Mouse (Mus musculus) MEL (cell line): ENCODE measurements around the gene 3110082I17Rik. TPM values are rescaled to one million over a fixed set of nuclear protein-coding genes. Genes with fewer than 3 reads are reported as not detected.

Experiments used
- DNase-seq: peaks from one replicate; pipeline ENCODE4 v3.0.0; 2011; ENCODE audit warnings: low read depth, low spot score
- H3K27ac ChIP-seq: 2 replicates; pipeline ENCODE4 v1.5.1; 2012; ENCODE audit warnings: low read depth, mild to moderate bottlenecking, control low read depth, low read length, moderate library complexity; ENCODE audit not compliant: control insufficient read depth
- H3K27me3 ChIP-seq, 2 experiments: fragments of 150-350 bp in 1 of 2; sonication (generic) in 1 of 2; 2 replicates each; pipeline ENCODE4 v1.6.1; 2012; ENCODE audit warnings: low read length in 2 of 2, mild to moderate bottlenecking in 2 of 2, improper control_type of control experiment in 1 of 2, moderate library complexity in 1 of 2; ENCODE audit not compliant: insufficient read depth in 2 of 2, control insufficient read depth in 1 of 2
- H3K36me3 ChIP-seq, 2 experiments: 2 replicates each; pipeline ENCODE4 v1.6.1; 2012 to 2014; ENCODE audit warnings: low read length in 2 of 2, improper control_type of control experiment in 1 of 2, inconsistent platforms in 1 of 2, mild to moderate bottlenecking in 1 of 2; ENCODE audit not compliant: insufficient read depth in 2 of 2, control insufficient read depth in 1 of 2
- H3K4me1 ChIP-seq, 2 experiments: fragments of 150-350 bp in 1 of 2; sonication (generic) in 1 of 2; 2 replicates each; pipeline ENCODE4 v1.6.1; 2012; ENCODE audit warnings: low read length in 2 of 2, improper control_type of control experiment in 1 of 2, mild to moderate bottlenecking in 1 of 2; ENCODE audit not compliant: insufficient read depth in 2 of 2, control insufficient read depth in 1 of 2
- H3K4me3 ChIP-seq, 2 experiments: fragments of 150-350 bp in 1 of 2; sonication (generic) in 1 of 2; 2 replicates each; pipeline ENCODE4 v1.5.1; 2012; ENCODE audit warnings: low read depth in 2 of 2, low read length in 2 of 2, mild to moderate bottlenecking in 2 of 2, moderate library complexity in 2 of 2, control low read depth in 1 of 2, improper control_type of control experiment in 1 of 2; ENCODE audit not compliant: control insufficient read depth in 1 of 2, insufficient read depth in 1 of 2
- H3K79me2 ChIP-seq: 2 replicates; pipeline ENCODE4 v1.6.1; 2012; ENCODE audit warnings: mild to moderate bottlenecking, low read length, moderate library complexity; ENCODE audit not compliant: control insufficient read depth, poor library complexity, insufficient read depth
- H3K9ac ChIP-seq: 2 replicates; pipeline ENCODE4 v1.6.1; 2012; ENCODE audit warnings: low read depth, mild to moderate bottlenecking, control low read depth, low read length, moderate library complexity; ENCODE audit not compliant: control insufficient read depth, poor library complexity, severe bottlenecking
- H3K9me3 ChIP-seq: fragments of 150-350 bp; sonication (generic); replicated peaks from 2 replicates; pipeline ENCODE4 v1.6.1; 2012; ENCODE audit warnings: mild to moderate bottlenecking, low read length, improper control_type of control experiment, moderate library complexity; ENCODE audit not compliant: insufficient read depth
- BHLHE40 ChIP-seq: IDR thresholded peaks from 2 replicates; pipeline ENCODE4 v1.6.1; 2012; ENCODE audit warnings: low read depth, mild to moderate bottlenecking, inconsistent platforms, low read length, improper control_type of control experiment, borderline replicate concordance
- CTCF ChIP-seq, 3 experiments: IDR thresholded peaks in 2 of 3; conservative IDR thresholded peaks in 1 of 3; 2 replicates each; pipeline ENCODE4 v1.5.1; 2011 to 2012; ENCODE audit warnings: low read length in 3 of 3, low read depth in 2 of 3, mild to moderate bottlenecking in 2 of 3, improper control_type of control experiment in 1 of 3, inconsistent platforms in 1 of 3, mixed read lengths in 1 of 3, moderate library complexity in 1 of 3; ENCODE audit not compliant: control insufficient read depth in 1 of 3, insufficient read depth in 1 of 3, poor library complexity in 1 of 3, severe bottlenecking in 1 of 3
- E2F4 ChIP-seq: IDR thresholded peaks from 2 replicates; pipeline ENCODE4 v1.6.1; 2011; ENCODE audit warnings: low read depth, low read length, improper control_type of control experiment, borderline replicate concordance
- ETS1 ChIP-seq: IDR thresholded peaks from 2 replicates; pipeline ENCODE4 v1.6.1; 2012; ENCODE audit warnings: low read depth, mild to moderate bottlenecking, inconsistent platforms, low read length, improper control_type of control experiment, moderate library complexity
- HCFC1 ChIP-seq: IDR thresholded peaks from 2 replicates; pipeline ENCODE4 v1.6.1; 2012; ENCODE audit warnings: low read depth, mild to moderate bottlenecking, inconsistent platforms, low read length, improper control_type of control experiment, moderate library complexity
- MAZ ChIP-seq: IDR thresholded peaks from 2 replicates; pipeline ENCODE4 v1.6.1; 2012; ENCODE audit warnings: low read depth, mild to moderate bottlenecking, inconsistent platforms, low read length, improper control_type of control experiment
- MXI1 ChIP-seq: IDR thresholded peaks from 2 replicates; pipeline ENCODE4 v1.6.1; 2011; ENCODE audit warnings: mild to moderate bottlenecking, low read depth, low read length, improper control_type of control experiment
- NELFE ChIP-seq: IDR thresholded peaks from 2 replicates; pipeline ENCODE4 v1.6.1; 2011; ENCODE audit warnings: low read depth, low read length, improper control_type of control experiment
- RAD21 ChIP-seq: IDR thresholded peaks from 2 replicates; pipeline ENCODE4 v1.6.1; 2011; ENCODE audit warnings: mild to moderate bottlenecking, low read depth, low read length, improper control_type of control experiment
- SMC3 ChIP-seq: IDR thresholded peaks from 2 replicates; pipeline ENCODE4 v1.6.1; 2011; ENCODE audit warnings: low read depth, low read length, improper control_type of control experiment
- TAL1 ChIP-seq: IDR thresholded peaks from 2 replicates; pipeline ENCODE4 v1.6.1; 2012; ENCODE audit warnings: mild to moderate bottlenecking, inconsistent platforms, low read length, moderate library complexity, mixed read lengths
- TCF12 ChIP-seq: IDR thresholded peaks from 2 replicates; pipeline ENCODE4 v1.6.1; 2014; ENCODE audit warnings: low read depth, mild to moderate bottlenecking, inconsistent platforms, low read length, improper control_type of control experiment, moderate library complexity
- USF1 ChIP-seq: IDR thresholded peaks from 2 replicates; pipeline ENCODE4 v1.6.1; 2014; ENCODE audit warnings: low read depth, mild to moderate bottlenecking, inconsistent platforms, low read length, improper control_type of control experiment, moderate library complexity
- ZC3H11A ChIP-seq: IDR thresholded peaks from 2 replicates; pipeline ENCODE4 v1.6.1; 2012; ENCODE audit warnings: low read depth, mild to moderate bottlenecking, inconsistent platforms, low read length, improper control_type of control experiment
- ZKSCAN1 ChIP-seq: IDR thresholded peaks from 2 replicates; pipeline ENCODE4 v1.6.1; 2012; ENCODE audit warnings: low read depth, mild to moderate bottlenecking, inconsistent platforms, low read length, improper control_type of control experiment, moderate library complexity
- ZNF384 ChIP-seq: IDR thresholded peaks from 2 replicates; pipeline ENCODE4 v1.6.1; 2012; ENCODE audit warnings: low read depth, mild to moderate bottlenecking, inconsistent platforms, low read length, improper control_type of control experiment
- polyA plus RNA-seq, 2 experiments: library from polyadenylated mRNA; stranded (reverse) in 1 of 2; unstranded in 1 of 2; fragments of >175 nt in 1 of 2; fragments of >200 nt in 1 of 2; gene quantifications; 2 replicates each; pipeline versions ENCODE4 v1.2.1 to v1.2.4; 2012; ENCODE audit warnings: low replicate concordance in 2 of 2, low read depth in 1 of 2; ENCODE audit not compliant: insufficient read length in 2 of 2, insufficient read depth in 1 of 2, missing spikeins in 1 of 2
- total RNA-seq: library from RNA; depleted of rRNA; stranded (reverse); fragments of 300-350 nt; gene quantifications from 2 replicates; pipeline ENCODE4 v1.2.3, GENCODE M21; 2012

3110082I17Rik gene
- total and polyA plus RNA-seq, 3 experiments = 58.1 to 79.5 TPM; not detected in 1

DNA sequence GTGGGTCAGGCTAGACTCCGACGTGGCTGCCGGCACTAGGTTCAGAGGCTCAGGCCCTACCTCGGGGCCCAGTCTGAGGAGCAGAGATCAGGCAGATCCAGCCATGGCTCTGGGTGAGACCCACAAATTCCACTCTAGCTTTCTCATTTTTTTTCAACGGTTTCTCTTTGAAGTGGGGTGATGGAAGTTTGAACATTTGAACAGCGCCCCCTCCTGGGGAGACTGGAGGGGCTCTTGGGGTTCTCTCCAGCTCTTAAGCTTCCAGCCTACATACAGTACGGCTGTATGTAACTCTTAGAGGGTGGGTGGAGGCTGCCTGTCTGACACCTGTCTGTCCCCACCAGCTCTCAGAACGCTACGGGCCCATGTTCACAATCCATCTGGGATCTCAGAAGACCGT is 106.8 kb downstream of the 3110082I17Rik start:
- H3K4me1 ChIP-seq = no peaks in the 10 kb centered on the region

DNA sequence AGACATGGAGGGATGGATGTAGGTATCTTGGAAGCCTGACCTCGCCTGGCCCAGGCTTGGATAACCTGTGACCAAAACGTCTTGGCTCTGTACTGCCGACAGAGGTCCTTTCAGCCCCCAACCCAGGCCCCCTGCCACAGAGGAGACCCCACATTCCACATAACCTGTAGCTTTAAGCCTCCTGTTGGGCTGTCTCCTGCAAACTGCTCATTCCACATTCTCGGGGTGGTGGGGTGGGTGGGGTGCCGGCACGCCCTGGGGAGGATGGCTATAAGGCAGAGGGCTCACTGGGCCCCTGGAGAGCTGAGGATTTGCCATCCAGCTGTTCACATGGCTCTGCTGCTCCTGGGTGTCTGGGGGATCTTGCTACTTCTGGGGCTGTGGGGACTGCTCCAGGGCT is 108.0 kb downstream of the 3110082I17Rik start, which contains the start of gene Cyp2w1:
Gene Cyp2w1, plus strand, starts transcription at position 301 of the 400 bp plus-strand sequence.
- Histone ChIP-seq H3K9me3 (no peaks in the 10 kb centered on the region), H3K4me3 (no peak within 1 kb of the TSS), H3K79me2 (no peaks in the 10 kb centered on the region), H3K27ac (no peak within 1 kb of the TSS), H3K9ac (0 out of 2 replicates have a peak within 1 kb of the TSS, but pooled peaks have one; percentile 29), H3K36me3 (no peaks in the 10 kb centered on the region), H3K27me3 (no peaks in the 10 kb centered on the region)
- DNase-seq = no peak
- TF ChIP-seq HCFC1 = no peak
- TF ChIP-seq TAL1 = no peak
- TF ChIP-seq, all 39 proteins: peak for 0
- no peaks in the 10 kb centered on the region for H3K4me1 ChIP-seq

More for the DNA sequence above, 106.8 kb downstream of the 3110082I17Rik start:
- Histone ChIP-seq H3K9ac (0 out of 2 replicates have a peak overlapping the region, but pooled peaks have one; percentile 29), H3K9me3 (no peaks in the 10 kb centered on the region), H3K27me3 (no peaks in the 10 kb centered on the region), H3K27ac (no peak overlapping the region), H3K36me3 (no peaks in the 10 kb centered on the region), H3K79me2 (no peaks in the 10 kb centered on the region), H3K4me3 (no peak overlapping the region)
- DNase-seq = peak; percentile 83
- TF ChIP-seq CTCF (IDR thresholded peaks at IDR 0.05 in 2 of 3, conservative IDR thresholded peaks at IDR 0.05 in 1 of 3; ENCODE audit: control insufficient read depth in 1 of 3, insufficient read depth in 1 of 3, low read depth in 2 of 3, low read length in 3 of 3, poor library complexity in 1 of 3, severe bottlenecking in 1 of 3) (peak; percentile 64 to 86 (median 76)), TCF12 (peak; percentile 28; the same call in 1 of the 2 replicates), USF1 (no peak), RAD21 (peak; percentile 57), ZC3H11A (peak; percentile 58), BHLHE40 (no peak), E2F4 (no peak), MXI1 (no peak), NELFE (no peak), ZKSCAN1 (no peak), HCFC1 (no peak), MAZ (peak; percentile 49; the same call in 1 of the 2 replicates), SMC3 (peak; percentile 88), ZNF384 (peak; percentile 76), ETS1 (no peak)
